Mouse (Mus musculus): ENCODE data around the gene March6. TPM values are rescaled to one million over a fixed set of nuclear protein-coding genes. Genes with fewer than 3 reads are reported as not detected.

March6 gene
- total RNA-seq, 2 experiments from 2014 or later = 135 to 145 TPM

GRCm38 (mm10) chr15:31543246-31543645, 12.4 kb upstream of the March6 start:
- no peak for DNase-seq (ENCODE audit: low spot score)

- DNase-seq (ENCODE audit: low spot score) = no peak
Measured at GRCm38 (mm10) chr15:31542013-31542958, 11.4 kb upstream of the March6 start.

- no peak for DNase-seq (ENCODE audit: low spot score)
Measured at GRCm38 (mm10) chr15:31540513-31540802, 9.6 kb upstream of the March6 start.

- no peak for DNase-seq (ENCODE audit: low spot score)
Measured at GRCm38 (mm10) chr15:31539643-31540512, 9.0 kb upstream of the March6 start.

- no peak for DNase-seq (ENCODE audit: low spot score)
Measured at GRCm38 (mm10) chr15:31538346-31538745, 7.5 kb upstream of the March6 start.

- no peak for DNase-seq (ENCODE audit: low spot score)
Measured at GRCm38 (mm10) chr15:31537706-31538105, 6.9 kb upstream of the March6 start.

- no peak for DNase-seq (ENCODE audit: low spot score)
Measured at GRCm38 (mm10) chr15:31536051-31536737, 5.3 kb upstream of the March6 start.

- DNase-seq (ENCODE audit: low spot score) = no peak
Measured at GRCm38 (mm10) chr15:31535259-31535855, 4.5 kb upstream of the March6 start.

- DNase-seq (ENCODE audit: low spot score) = no peak
Measured at GRCm38 (mm10) chr15:31534421-31535258, 3.8 kb upstream of the March6 start.

- no peak for DNase-seq (ENCODE audit: low spot score)
Measured at GRCm38 (mm10) chr15:31533529-31533928, 2.7 kb upstream of the March6 start.

GRCm38 (mm10) chr15:31532331-31533021, 1.6 kb upstream of the March6 start:
- DNase-seq (ENCODE audit: low spot score) = no peak

- DNase-seq (ENCODE audit: low spot score) = no peak
Measured at GRCm38 (mm10) chr15:31531446-31532330, 835 bp upstream of the March6 start.

GRCm38 (mm10) chr15:31529811-31530658, 818 bp downstream of the March6 start:
- peak; percentile 21 for DNase-seq (ENCODE audit: low spot score)

- DNase-seq (ENCODE audit: low spot score) = no peak
Measured at GRCm38 (mm10) chr15:31529103-31529502, 1.8 kb downstream of the March6 start.

- no peak for DNase-seq (ENCODE audit: low spot score)
Measured at GRCm38 (mm10) chr15:31528477-31528876, 2.4 kb downstream of the March6 start.

GRCm38 (mm10) chr15:31526463-31526862, 4.4 kb downstream of the March6 start:
- no peak for DNase-seq (ENCODE audit: low spot score)

GRCm38 (mm10) chr15:31519000-31519399, 11.9 kb downstream of the March6 start:
- DNase-seq (ENCODE audit: low spot score) = no peak

- no peak for DNase-seq (ENCODE audit: low spot score)
Measured at GRCm38 (mm10) chr15:31518371-31518770, 12.5 kb downstream of the March6 start.
